Mouse (Mus musculus) brain, adult 2 months (tissue): ENCODE data around the gene Cdh13.

ENCODE experiments used
- DNase-seq: peaks from one replicate; pipeline ENCODE4 v3.0.0; 2011; ENCODE audit warnings: low read depth, low spot score

Gene Cdh13

GRCm38 (mm10) chr8:119037571-119037970, 754.0 kb downstream of the Cdh13 start:
- DNase-seq: peak; percentile 31

GRCm38 (mm10) chr8:119039358-119039757, 755.8 kb downstream of the Cdh13 start:
- DNase-seq: no peak

- DNase-seq: no peak
Observed at GRCm38 (mm10) chr8:119057876-119058275, 774.3 kb downstream of the Cdh13 start.

GRCm38 (mm10) chr8:119061671-119062070, 778.1 kb downstream of the Cdh13 start:
- DNase-seq: peak; percentile 42

GRCm38 (mm10) chr8:119064523-119064922, 781.0 kb downstream of the Cdh13 start:
- DNase-seq: peak; percentile 72

- DNase-seq: peak; percentile 34
Observed at GRCm38 (mm10) chr8:119072291-119072690, 788.8 kb downstream of the Cdh13 start.

- DNase-seq: peak; percentile 33
Observed at GRCm38 (mm10) chr8:119085022-119085421, 801.5 kb downstream of the Cdh13 start.

- DNase-seq: peak; percentile 45
Observed at GRCm38 (mm10) chr8:119098261-119098660, 814.7 kb downstream of the Cdh13 start.

GRCm38 (mm10) chr8:119102871-119103270, 819.3 kb downstream of the Cdh13 start:
- DNase-seq: no peak

- peak; percentile 33 for DNase-seq
Observed at GRCm38 (mm10) chr8:119109655-119110054, 826.1 kb downstream of the Cdh13 start.

GRCm38 (mm10) chr8:119112861-119113260, 829.3 kb downstream of the Cdh13 start:
- DNase-seq: peak; percentile 75

- no peak for DNase-seq
Observed at GRCm38 (mm10) chr8:119121236-119121635, 837.7 kb downstream of the Cdh13 start.

GRCm38 (mm10) chr8:119127841-119128240, 844.3 kb downstream of the Cdh13 start:
- DNase-seq: no peak

- no peak for DNase-seq
Observed at GRCm38 (mm10) chr8:119128266-119128665, 844.7 kb downstream of the Cdh13 start.

GRCm38 (mm10) chr8:119156454-119156921, 873.0 kb downstream of the Cdh13 start:
- DNase-seq: peak; percentile 61

GRCm38 (mm10) chr8:119158628-119159027, 875.1 kb downstream of the Cdh13 start:
- peak; percentile 76 for DNase-seq

- no peak for DNase-seq
Observed at GRCm38 (mm10) chr8:119159794-119160193, 876.3 kb downstream of the Cdh13 start.

- DNase-seq: no peak
Observed at GRCm38 (mm10) chr8:119164076-119164475, 880.5 kb downstream of the Cdh13 start.

- DNase-seq: no peak
Observed at GRCm38 (mm10) chr8:119177226-119177935, 893.8 kb downstream of the Cdh13 start.

GRCm38 (mm10) chr8:119180626-119181025, 897.1 kb downstream of the Cdh13 start:
- no peak for DNase-seq

- peak; percentile 59 for DNase-seq
Observed at GRCm38 (mm10) chr8:119195695-119196094, 912.2 kb downstream of the Cdh13 start.

GRCm38 (mm10) chr8:119196486-119197150, 913.1 kb downstream of the Cdh13 start:
- DNase-seq: peak; percentile 91

- no peak for DNase-seq
Observed at GRCm38 (mm10) chr8:119208567-119208966, 925.0 kb downstream of the Cdh13 start.
